Mouse (Mus musculus): ENCODE data around the gene Unc93b1.

DNA sequence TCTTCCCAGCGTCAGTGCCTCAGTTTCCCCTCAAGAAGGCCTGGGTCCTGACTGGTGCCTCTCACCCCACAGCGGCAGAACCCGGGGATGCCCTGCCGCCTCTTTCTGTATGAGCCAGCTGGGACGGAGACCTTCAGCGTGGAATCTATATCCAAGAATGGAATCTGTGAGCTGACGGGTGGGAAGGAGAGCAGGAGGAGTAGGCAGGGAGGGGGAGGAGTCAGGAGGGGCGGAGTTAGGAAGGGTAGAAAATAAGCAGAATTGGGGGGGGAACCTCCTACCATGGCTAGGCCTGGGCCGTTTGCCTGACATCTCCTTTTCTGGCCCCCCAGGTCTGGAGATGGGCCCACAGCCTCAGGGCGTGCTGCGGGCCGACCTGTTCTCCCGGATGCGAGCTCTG is 53.1 kb downstream of the Unc93b1 start:
- TF ChIP-seq CTCF (IDR thresholded peaks at IDR 0.05; ENCODE audit: borderline replicate concordance, insufficient read depth, low read length) (no peak), POLR2A (IDR thresholded peaks at IDR 0.05; ENCODE audit: low read depth, low read length) (no peak)
